Mouse (Mus musculus): ENCODE measurements around the gene B3galt6.
A peak's percentile ranks its signal among the peaks of the same experiment; 100 is the strongest.

B3galt6 gene

GRCm38 (mm10) chr4:155992241-155992905 is at the start of gene B3galt6, which contains the start of gene Sdf4:
B3galt6 (minus strand) TSS chr4:155992649.
Sdf4 (plus strand) TSS chr4:155992872.
- DNase-seq (ENCODE audit: low read depth, low spot score): peak; percentile 93

DNA sequence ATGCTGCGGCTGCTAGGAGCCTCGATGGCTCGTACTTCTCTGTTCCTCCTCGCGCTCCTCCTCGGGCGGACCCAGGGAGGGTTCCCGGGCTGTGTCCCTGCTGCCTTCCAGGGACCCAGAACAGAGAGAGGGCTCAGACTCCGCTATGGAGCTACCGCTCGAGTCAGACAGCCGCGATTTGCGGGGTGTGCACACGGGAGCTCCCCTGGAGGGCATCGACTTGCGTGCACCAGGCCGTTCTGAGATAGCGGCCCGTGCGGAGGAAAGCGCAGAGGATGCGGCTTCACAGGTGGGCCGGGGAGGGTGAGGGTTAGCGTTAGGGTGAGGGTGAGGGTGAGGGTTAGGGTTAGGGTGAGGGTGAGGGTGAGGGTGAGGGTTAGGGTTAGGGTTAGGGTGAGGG is 42.5 kb upstream of the B3galt6 start:
- DNase-seq (ENCODE audit: low read depth, low spot score): peak; percentile 32

GRCm38 (mm10) chr4:156034301-156034700 is 41.9 kb upstream of the B3galt6 start:
- DNase-seq (ENCODE audit: low read depth, low spot score): no peak

GRCm38 (mm10) chr4:156033476-156034119 is 41.1 kb upstream of the B3galt6 start:
- DNase-seq (ENCODE audit: low read depth, low spot score): peak; percentile 89

DNA sequence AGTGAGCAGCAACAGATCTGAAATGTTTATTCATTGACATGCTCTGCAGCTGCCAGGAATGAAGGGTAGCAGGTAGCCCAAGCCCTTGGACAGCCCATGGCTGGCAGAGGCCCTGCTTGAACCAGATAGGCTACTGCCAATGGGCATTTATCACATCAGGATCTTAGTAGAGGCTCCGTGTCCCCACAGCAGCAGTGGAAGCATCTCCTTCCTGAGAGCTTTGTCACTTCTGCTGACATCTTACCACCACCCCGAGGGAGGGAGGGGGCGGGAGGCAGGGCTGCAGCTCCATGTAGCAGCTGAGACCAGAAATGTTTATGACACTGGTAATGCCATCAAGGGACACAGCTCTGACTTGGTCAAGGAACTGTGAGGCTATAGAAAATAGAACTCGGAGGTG is 40.4 kb upstream of the B3galt6 start:
- peak; percentile 79 for DNase-seq (ENCODE audit: low read depth, low spot score)

DNA sequence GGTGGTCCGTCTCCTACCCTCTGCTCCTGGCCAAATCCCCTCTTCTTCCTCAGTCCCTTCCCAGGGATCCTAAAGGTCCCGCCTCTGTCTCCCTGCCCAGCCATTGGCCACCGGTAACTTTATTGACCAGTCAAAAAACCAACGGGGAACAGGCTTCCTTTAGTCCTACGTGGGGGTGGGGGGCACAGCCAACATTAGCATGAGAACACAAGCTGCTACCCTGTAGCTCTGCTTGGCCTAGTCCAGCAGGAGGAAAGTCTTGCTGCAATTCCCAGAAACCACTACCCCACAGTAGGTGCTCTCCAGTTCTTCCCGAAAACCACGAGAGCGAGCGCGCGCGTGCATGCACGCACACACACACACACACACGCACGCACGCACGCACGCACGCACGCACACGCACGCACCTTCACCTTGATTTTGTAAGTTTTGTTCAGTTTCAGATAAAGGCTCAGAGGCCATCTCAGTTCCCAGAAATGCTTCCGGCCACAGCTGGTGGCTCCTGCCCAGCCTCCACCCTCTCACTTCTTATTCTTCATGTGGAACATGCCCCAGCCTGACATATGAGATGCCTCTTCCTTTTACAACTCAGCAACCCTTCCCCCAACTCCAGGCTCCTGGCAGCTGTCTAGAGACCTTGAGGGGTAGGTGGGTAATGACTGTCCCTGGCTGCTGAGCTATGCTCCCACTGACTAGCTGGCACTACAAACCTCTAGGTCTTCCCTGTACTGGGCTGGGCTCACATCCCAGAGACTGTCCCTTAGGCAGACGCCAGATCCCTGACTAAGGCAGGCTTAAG is 39.3 kb upstream of the B3galt6 start:
- DNase-seq (ENCODE audit: low read depth, low spot score): peak; percentile 84

DNA sequence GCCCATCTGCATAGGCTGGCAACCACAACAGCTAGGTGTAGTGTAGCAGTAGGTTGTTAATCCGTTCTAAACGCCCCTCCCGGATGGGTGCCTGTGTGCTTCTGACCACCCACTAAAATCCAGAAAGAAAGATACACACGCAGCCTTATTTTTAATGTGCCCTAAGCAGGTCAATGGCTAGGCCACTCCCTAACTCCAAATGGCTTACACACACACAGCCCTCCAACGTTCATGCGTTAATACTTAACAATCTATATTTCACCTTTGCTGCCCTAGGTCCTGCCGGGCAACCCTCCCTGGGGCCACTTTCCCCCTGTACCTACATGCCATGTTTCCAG is 38.8 kb upstream of the B3galt6 start:
- no peak for DNase-seq (ENCODE audit: low read depth, low spot score)

GRCm38 (mm10) chr4:156030651-156031118 is 38.2 kb upstream of the B3galt6 start:
- DNase-seq (ENCODE audit: low read depth, low spot score): peak; percentile 86

GRCm38 (mm10) chr4:156028580-156028979 is 36.1 kb upstream of the B3galt6 start:
- DNase-seq (ENCODE audit: low read depth, low spot score): no peak

- peak; percentile 80 for DNase-seq (ENCODE audit: low read depth, low spot score)
Measured at GRCm38 (mm10) chr4:156026013-156026412, 33.6 kb upstream of the B3galt6 start, which contains the start of gene Tnfrsf18. Tnfrsf18 (plus strand) TSS chr4:156026164.

DNA sequence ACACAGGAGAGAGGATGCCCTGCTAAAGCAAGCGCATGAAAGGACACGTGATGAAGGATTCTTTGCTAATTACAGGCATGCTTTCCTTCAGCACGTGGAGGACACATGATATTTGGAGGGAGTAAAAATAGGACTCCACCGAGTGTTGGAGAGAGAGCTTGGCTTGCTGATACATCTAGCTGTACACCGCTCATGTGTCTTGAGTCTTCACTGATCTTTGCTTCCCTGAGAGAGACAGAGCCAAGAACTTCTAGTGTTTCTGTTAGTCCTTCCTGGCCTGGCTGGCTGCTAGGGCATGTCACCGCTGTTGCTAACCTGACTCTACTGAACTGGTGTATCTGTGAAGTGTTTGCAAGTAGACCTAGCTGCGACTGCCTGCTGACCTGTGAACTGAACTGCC is 31.7 kb upstream of the B3galt6 start:
- no peak for DNase-seq (ENCODE audit: low read depth, low spot score)

DNA sequence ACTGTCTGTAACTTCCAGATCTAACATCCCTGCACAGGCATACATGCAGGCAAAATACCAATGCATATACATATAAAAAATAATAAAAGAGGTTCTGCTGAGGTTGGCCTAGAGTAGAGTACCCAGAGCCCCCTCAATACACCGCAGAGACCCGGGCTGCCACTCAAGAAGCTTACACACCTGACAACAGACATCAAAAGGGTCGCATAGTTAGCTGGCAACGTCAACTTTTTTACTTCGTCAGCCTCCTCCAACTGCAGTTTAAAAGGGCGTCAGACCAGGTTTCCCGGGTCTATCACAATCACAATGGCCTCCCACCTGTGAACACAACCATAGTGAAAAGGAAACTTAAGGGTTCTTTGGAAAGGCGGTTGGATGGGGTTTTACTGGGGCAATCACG is 31.1 kb upstream of the B3galt6 start:
- DNase-seq (ENCODE audit: low read depth, low spot score): peak; percentile 53

DNA sequence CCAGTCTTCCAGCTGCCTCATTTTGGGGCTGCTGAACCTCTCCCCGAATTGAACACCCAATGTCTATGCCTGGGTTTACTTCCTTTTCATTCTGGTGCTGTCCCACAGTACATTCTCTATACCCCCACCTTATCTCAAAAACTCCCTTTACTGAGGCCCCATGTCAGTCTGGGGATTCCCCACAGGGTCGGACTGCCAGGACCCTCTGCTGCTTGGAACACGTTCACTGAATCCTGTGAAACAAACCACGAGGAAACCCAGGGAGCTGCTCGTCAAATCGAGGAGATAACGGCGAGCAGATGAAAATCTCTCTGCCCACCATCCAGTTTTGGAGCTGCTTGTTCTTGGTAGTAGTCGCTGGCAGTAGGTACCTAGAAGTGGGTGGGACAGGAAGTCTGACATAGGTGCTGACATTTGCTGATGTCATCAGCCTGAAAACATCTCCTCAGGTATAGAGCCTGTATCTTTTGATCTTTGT is 29.5 kb upstream of the B3galt6 start:
- DNase-seq (ENCODE audit: low read depth, low spot score): peak; percentile 96

DNA sequence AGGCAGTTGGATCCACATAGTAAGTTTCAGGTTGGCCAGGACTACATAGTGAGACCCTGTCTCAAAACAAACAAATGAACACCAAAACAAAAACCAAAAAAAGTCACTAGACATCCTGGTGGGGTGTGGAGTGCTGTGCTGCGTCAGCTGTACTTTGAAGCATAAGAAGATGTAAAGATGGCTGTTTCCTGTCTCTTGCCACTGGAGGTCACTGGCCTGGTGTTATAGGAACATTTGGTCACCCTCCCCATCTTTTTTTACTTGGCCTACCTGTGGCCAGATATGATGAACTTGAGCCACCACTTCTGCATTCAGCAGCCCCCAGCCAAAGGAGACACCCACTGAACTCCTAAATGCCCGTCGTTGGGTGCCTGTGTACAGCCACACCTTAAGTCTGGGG is 28.9 kb upstream of the B3galt6 start:
- DNase-seq (ENCODE audit: low read depth, low spot score): peak; percentile 84

GRCm38 (mm10) chr4:156019771-156020170 is 27.3 kb upstream of the B3galt6 start:
- DNase-seq (ENCODE audit: low read depth, low spot score): no peak

DNA sequence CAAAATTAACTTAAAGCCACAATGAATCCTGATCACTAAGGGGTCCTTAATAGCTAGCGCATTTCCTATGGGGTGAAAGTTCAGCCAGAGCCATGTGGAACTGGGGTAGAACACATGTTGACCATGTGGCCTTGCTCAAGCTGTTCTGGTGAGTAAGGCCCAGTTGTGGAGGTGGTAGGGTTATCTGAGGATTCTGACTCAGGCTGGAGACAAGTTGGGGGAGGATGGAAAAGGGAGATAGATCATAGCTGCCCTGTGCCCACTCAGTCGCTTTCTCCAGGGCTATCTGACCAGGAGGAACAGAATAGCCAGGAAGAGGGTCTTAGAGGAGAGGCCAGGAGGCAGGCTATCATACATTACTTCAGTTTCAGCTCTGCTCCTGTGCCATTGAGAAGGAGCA is 22.0 kb upstream of the B3galt6 start:
- DNase-seq (ENCODE audit: low read depth, low spot score): no peak

- peak; percentile 87 for DNase-seq (ENCODE audit: low read depth, low spot score)
Measured at GRCm38 (mm10) chr4:156013637-156014036, 21.2 kb upstream of the B3galt6 start, which contains the start of gene Tnfrsf4. Tnfrsf4 (plus strand) TSS chr4:156013843.

DNA sequence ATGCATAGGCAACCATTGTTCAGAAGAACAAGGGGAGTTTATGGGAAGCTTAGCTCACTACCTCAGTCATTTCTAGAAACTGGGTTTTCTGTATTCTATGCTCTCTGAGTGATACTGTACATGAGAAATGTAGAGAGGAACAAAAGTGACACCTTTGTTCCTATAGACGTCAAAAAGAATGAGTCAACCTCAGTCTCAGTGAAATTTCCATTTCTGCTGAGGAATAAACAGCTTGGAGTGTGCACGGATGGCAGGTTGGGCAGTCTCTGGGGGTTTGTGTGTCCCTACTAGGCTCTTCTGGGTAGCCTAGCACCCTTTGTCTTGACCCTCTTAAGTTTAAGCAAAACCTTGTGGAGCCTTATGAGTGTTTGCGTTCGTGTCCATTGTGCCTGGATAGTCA is 15.9 kb upstream of the B3galt6 start:
- peak; percentile 71 for DNase-seq (ENCODE audit: low read depth, low spot score)

- DNase-seq (ENCODE audit: low read depth, low spot score): peak; percentile 80
Measured at GRCm38 (mm10) chr4:156004109-156004508, 11.7 kb upstream of the B3galt6 start.

- DNase-seq (ENCODE audit: low read depth, low spot score): no peak
Measured at GRCm38 (mm10) chr4:155993606-155994005, 1.2 kb upstream of the B3galt6 start.

- DNase-seq (ENCODE audit: low read depth, low spot score): peak; percentile 96
Measured at GRCm38 (mm10) chr4:155992906-155993547, 578 bp upstream of the B3galt6 start.

DNA sequence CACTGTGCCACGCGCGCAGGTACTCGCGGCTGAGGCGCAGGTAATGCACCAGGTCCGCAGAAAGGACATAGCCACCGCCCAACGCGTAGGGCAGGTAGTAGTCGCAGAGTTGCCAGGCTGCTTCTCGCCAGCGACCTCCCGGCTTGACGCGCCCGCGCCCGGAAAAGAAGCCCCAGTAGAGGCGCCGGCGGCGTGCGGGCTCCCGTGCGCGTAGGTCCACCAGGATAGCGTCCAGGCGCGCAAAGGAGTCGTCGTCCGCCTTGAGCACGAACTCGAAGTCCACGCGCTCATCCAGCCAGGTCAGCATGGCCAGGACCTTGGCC is 580 bp downstream of the B3galt6 start:
- no peak for DNase-seq (ENCODE audit: low read depth, low spot score)
